Mouse (Mus musculus): ENCODE data around the gene Slc35d1. TPM values are rescaled to one million over a fixed set of nuclear protein-coding genes. Genes with fewer than 3 reads are reported as not detected.

Gene Slc35d1
- total RNA-seq, 2 experiments from 2014 or later, result 11.4 to 12.2 TPM

DNA sequence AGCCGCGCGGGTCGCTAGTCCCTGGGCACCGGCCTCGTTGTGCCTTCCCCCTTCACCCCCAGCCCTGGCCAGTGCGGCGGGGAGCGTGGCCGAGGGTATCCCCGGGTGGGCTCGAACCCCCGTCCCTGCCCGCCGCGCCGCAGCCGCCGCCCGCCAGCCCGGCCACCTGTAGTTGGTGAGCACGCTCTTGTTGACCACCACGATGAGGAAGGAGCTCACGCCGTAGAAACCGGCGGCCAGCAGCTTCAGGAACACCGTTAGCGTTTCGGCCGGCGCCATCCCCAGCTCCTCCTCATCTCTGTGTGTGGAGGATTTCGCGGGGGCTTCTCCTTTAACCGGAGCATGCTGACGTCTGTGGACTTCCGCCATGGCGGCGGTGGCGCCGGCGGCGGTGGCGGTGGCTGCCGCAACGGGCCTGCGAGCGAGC, 453 bp downstream of the Slc35d1 start:
- peak overlapping the region; percentile 86 for H3K4me3 ChIP-seq
- peak overlapping the region; percentile 96 for H3K27ac ChIP-seq
- TF ChIP-seq CTCF (conservative IDR thresholded peaks at IDR 0.05), result no peak
- peak; percentile 64 to 72 for DNase-seq (ENCODE audit: low spot score in 2 of 2)

DNA sequence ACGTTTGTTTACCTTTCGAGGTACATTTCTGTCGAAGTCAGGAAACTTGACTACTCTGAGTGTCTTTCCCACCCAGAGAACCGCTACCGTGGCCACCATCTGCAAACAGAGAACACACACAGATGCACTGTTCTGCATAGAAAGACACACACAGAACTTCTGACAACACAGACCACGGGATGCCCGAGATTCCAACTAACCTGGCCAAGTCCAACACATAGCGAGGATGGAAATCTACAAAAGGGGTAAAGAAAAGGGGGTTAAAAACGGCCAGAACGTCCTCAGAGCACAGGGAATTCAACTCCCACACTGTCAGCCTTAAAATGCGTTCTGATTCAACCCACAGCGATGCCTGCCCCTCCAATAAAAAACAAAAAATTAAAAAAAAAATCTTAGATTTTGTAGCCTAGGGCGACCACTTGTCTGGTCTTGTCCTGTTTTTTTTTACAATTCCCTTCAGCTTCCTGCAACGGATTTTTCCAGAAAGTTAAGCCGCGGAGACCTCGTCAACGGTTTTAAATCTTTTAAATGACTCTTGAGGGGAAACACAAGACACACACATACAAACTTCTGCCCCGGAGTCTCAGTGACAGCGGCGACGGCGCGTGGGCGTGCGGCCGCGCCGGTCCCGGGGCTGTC, 986 bp downstream of the Slc35d1 start:
- no peak for DNase-seq (ENCODE audit: low spot score in 2 of 2)
- H3K27ac ChIP-seq, result peak overlapping the region; percentile 96
- no peak for TF ChIP-seq CTCF (conservative IDR thresholded peaks at IDR 0.05)
- H3K4me3 ChIP-seq, result peak overlapping the region; percentile 86

DNA sequence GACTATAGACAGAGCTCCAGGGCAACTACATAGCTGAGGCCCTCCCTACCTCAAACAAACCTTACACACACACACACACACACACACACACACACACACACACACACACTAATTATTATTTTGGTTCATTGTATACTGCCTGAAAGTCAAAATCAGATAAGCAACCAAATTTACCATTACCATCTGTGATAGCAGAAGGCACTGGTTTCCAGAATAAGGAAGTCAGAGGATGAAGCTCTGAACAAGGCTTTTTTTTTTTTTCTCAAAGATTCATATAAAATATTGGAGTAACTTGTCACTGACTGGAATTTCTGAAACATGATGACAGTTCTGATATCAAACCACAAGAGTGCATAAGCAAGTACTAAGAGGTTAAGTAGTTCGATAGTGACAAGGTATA, 6.4 kb downstream of the Slc35d1 start:
- Histone ChIP-seq H3K27ac (no peak overlapping the region), H3K4me3 (no peak overlapping the region)
- no peak for TF ChIP-seq CTCF (conservative IDR thresholded peaks at IDR 0.05)
- no peak for DNase-seq (ENCODE audit: low spot score in 2 of 2)

DNA sequence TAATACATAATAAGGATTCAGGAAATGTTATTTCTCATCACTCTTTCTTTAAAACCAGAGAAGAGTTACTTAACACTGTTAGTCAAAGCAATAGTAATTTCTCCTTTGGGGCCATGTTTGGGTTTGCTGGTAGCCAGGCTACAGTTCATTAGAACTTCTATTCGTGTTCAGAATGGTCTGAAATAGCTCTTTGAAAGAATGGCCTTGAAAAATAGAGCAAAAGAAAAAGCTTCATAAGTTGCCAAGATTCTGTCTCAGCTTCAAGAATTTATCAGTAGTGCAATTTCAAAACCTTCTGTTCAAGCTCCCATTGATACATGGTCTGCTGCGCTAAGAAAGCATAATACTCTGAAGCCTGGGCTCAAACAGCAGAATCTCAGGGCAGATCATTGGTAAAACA, 11.3 kb downstream of the Slc35d1 start:
- no peak overlapping the region for H3K4me3 ChIP-seq
- DNase-seq (ENCODE audit: low spot score in 2 of 2), result no peak
- peak overlapping the region; percentile 75; the same call in 1 of the 2 replicates for H3K27ac ChIP-seq
- TF ChIP-seq CTCF (conservative IDR thresholded peaks at IDR 0.05), result no peak

DNA sequence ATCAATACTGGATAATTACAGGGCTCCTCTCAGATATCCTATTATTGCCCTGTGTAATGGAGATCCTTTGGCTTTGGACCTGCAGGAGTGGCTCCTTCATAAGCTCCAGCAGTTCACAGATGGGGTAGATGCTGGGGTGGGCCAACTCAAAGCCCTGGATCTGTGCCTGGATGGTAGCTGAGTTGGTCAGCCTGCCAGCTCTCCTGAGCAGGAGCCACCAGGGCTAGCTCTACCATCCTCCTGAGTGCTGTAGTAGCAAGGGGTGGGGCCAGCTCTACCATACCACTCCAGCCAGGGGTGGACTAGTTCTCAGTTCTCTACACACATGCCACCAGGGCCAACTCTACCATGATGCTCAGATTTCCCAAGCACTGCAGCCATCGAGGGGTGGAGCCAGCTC, 14.9 kb downstream of the Slc35d1 start:
- no peak for TF ChIP-seq CTCF (conservative IDR thresholded peaks at IDR 0.05)

DNA sequence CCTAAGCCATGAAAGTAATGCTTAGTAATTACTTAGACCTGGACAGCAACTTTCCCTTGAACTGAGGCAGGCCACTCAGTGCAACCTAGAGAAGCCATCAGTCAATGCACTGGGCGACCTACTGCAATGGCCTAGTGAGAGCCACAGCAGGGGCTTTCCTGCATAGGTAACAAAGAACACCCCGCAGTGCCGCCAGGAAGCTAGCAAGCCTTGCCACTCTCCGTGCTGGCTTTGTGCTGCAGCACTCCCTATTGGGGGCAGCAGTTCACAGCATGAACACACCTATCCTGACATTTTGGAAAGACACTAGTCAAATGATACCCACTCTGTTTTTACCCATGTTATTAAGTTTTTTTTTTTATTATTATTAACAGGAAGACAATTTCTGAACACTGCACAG, 15.9 kb downstream of the Slc35d1 start:
- Histone ChIP-seq H3K4me3 (no peak overlapping the region), H3K27ac (no peak overlapping the region)
- peak; percentile 20 for TF ChIP-seq CTCF (conservative IDR thresholded peaks at IDR 0.05)
- no peak for DNase-seq (ENCODE audit: low spot score in 2 of 2)

More for the DNA sequence above, 14.9 kb downstream of the Slc35d1 start:
- DNase-seq (ENCODE audit: low spot score in 2 of 2), result no peak
- H3K27ac ChIP-seq, result no peak overlapping the region
- no peak overlapping the region for H3K4me3 ChIP-seq

DNA sequence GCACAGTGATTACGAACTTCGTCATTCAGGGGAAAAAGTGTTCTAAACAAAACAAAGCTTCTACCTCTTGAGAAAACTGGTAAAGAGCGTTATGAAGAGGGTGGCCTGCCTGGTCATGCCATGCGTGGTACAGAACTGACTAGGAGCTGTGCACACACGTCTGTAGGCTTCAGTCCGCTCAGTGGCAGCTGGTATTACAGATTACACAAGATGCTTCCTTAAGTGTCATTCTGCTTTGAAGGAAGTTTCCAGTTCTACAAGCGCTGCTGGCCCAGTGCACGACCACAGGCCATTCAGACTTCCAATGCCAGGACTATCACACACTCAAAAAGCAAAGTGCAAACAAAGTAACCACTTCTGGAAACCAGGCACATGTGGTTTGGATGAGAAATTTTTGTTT, 17.6 kb downstream of the Slc35d1 start:
- no peak overlapping the region for H3K27ac ChIP-seq
- no peak for DNase-seq (ENCODE audit: low spot score in 2 of 2)
- TF ChIP-seq CTCF (conservative IDR thresholded peaks at IDR 0.05), result no peak
- H3K4me3 ChIP-seq, result no peak overlapping the region

DNA sequence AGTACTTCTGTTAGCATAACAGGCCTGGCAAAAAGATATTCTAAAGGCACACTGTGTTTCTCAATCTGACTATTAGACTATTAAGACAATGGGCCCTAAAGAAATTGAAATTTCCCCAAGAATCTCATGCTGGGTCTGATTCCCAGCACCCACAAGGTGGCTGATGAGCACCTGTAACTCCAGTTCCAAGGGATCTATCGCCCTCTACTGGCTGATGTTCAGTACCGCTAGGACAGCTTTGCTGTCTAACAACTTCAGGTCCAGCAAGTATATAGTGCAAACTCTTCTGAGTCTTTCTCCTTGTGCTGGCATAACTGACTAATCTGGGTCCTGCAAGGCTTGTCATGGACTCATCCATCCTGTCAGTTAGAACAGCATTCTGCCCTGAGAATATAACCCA, 22.5 kb downstream of the Slc35d1 start:
- no peak for DNase-seq (ENCODE audit: low spot score in 2 of 2)
- Histone ChIP-seq H3K4me3 (no peak overlapping the region), H3K27ac (no peak overlapping the region)
- peak; percentile 48 for TF ChIP-seq CTCF (conservative IDR thresholded peaks at IDR 0.05)

DNA sequence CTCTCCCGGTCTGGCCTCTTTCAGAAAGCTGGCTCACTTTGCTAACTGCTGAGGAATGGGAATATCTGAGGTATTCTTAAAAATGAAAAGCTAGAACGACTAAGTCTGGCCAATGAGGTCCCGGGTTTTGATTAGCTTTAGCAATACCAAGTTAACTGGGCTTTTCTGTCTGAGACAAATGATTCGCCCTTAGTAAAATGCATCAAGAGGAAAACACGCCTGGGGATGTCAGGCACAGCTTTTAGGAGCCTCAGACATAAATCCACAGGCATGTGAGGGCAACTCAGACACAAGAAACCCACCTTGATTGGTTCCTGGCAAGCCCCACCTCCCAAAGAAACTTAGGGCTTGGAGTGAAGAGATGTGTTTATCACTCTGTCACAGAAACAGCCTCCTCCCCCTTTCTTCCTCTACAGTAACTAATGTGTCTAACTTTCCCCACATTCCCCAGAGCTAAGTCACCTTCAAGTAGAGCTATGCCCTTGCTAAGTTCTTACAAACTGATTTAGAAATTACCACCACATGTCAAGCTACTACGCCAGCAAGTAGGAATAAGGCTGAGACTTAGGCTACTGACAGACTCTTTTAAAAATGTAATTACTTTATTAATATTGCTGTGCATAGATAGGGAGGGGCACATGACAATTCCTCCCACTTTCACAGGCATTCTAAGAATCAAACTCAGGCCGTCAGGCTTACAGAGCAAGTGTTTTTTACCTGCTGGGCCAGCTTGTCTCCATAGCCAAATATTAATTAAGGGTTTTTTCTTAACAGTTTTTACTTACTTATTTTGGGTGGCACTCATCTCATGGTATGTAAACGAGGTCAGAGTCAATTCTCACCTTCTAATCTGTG, 26.0 kb downstream of the Slc35d1 start:
- no peak for TF ChIP-seq CTCF (conservative IDR thresholded peaks at IDR 0.05)
- Histone ChIP-seq H3K27ac (no peak overlapping the region), H3K4me3 (no peak overlapping the region)
- no peak for DNase-seq (ENCODE audit: low spot score in 2 of 2)

DNA sequence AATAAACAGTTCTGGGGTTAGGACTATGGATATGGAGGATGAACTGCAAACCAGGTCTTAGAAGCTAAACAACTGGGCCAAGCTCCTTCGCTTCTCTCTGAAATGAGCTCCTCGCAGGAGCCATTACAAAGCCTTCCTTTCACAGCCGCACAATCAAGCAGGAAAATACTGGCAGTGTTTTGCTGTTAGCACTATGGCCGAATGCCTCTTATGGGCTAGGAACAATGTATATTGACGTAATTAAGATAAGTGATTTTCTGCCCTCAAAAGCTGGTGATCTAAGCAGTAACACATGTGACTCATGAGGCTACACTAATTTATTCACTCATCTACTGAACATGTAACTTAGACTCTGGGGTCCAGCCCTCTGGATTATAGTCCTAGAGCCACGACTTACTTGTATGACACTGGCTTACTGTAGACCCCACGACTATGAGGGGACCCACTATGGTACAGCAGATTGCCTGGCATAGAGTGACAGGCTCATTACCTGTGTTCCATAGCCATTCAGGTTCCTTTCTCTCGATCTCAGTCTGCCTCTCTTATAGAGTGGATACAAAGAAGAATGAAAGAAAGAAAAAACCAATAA, 34.6 kb downstream of the Slc35d1 start:
- no peak for TF ChIP-seq CTCF (conservative IDR thresholded peaks at IDR 0.05)
- peak overlapping the region; percentile 71 for H3K27ac ChIP-seq
- DNase-seq (ENCODE audit: low spot score in 2 of 2), result no peak
- H3K4me3 ChIP-seq, result no peak overlapping the region

DNA sequence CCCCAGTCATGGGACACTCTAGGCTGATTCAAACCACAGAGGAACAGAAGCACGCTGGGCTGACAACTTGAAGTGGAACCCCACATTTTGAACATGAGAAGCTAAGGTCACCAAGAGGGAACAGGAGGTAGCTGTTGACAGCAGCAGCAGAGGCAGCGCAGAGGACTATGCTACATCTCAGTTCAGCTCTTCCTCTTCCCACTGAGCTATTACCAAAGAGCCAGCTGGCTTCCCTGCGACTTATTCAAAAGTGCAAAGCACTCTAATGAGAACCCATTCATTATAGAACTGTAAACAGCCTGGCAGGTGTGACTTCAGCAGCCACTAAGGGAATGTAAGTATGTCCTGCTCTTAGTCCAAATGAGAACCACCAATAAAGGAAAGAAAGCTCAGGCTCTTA, 35.4 kb downstream of the Slc35d1 start:
- H3K4me3 ChIP-seq, result no peak overlapping the region
- DNase-seq (ENCODE audit: low spot score in 2 of 2), result no peak
- TF ChIP-seq CTCF (conservative IDR thresholded peaks at IDR 0.05), result no peak
- H3K27ac ChIP-seq, result peak overlapping the region; percentile 71

DNA sequence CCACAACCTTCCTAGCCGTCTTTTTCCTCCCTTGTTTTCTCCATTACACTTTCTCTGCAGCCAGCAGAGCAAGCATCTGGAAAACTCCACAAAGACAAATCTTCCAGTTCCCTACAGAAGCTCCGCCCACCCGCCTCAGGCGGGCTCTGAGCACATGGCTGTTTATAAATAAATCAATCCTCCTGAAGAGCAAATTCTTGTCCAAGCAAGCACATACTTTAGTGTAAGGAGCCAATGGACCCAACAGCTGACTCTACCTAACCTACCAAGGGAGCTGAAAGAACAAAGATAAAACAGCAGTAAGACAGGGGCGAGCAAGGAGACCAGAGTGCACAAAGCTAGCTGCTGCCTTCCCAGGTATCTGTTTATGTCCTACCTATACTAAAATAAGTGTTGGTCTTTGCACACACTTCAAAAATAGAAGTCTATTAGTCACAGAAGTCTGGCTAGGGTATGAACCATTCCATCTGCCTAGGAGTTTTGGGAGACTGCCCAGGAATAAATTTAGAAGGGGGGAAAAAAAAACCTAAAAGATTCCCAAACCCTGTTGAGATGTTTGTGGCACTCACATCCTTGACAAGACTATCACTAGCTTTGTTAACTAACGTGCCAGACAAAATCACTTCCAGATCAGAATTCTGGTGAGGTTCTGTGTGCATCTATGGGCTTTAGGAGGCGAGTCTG, 36.2 kb downstream of the Slc35d1 start:
- TF ChIP-seq CTCF (conservative IDR thresholded peaks at IDR 0.05), result no peak
- peak overlapping the region; percentile 71 for H3K27ac ChIP-seq
- peak; percentile 25 to 44 for DNase-seq (ENCODE audit: low spot score in 2 of 2)
- H3K4me3 ChIP-seq, result no peak overlapping the region

DNA sequence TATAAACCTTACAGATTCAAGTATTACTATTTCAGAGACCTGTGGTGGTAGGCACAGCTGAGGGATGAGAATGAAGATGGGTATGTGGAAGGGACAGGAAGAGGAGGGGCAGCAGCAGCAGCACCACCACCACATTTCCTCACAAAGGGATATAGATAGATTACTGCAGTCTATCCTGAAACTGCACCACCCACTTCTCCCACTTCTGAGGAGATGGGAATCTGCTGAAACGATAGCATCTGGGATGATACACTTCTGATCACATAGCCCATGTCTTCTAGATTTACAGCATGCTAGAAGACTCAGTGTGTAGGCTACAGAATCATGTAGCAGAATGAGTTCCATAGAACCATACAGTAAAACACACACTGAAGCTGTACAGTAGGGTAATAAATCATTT, 37.3 kb downstream of the Slc35d1 start:
- DNase-seq (ENCODE audit: low spot score in 2 of 2), result no peak
- H3K4me3 ChIP-seq, result no peak overlapping the region
- TF ChIP-seq CTCF (conservative IDR thresholded peaks at IDR 0.05), result no peak
- H3K27ac ChIP-seq, result peak overlapping the region; percentile 71; the same call in 1 of the 2 replicates
